Mouse (Mus musculus): Measurements from ENCODE around the gene Zfp691.
A peak's percentile ranks its signal among the peaks of the same experiment; 100 is the strongest.

The Zfp691 gene

GRCm38 (mm10) chr4:119124771-119125273, 49.2 kb downstream of the Zfp691 start:
- no peak for DNase-seq (ENCODE audit: low read depth, low spot score)

DNA sequence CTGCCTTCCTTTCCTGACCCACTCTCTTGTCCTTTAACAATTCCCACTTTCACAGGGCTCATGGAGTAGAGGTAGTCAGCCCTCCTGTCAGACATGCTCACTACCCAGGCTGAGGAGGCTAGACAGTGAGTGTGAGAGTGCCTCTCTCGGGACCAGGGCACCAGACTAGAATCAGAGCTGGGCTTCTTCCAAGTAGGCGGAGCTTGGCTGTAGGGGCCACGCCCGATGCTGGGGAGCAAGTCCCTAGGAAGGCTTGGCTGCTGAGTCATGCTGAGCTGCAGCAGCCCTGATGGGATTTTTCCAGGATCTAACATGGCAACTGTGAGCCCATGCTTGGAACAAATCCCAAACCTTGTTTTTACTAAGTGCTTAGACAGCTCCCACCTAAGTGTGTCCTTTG, 52.7 kb downstream of the Zfp691 start:
- peak; percentile 91 for DNase-seq (ENCODE audit: low read depth, low spot score)

- DNase-seq (ENCODE audit: low read depth, low spot score), result no peak
Measured at GRCm38 (mm10) chr4:119120095-119120494, 53.9 kb downstream of the Zfp691 start.

All from ZHBTc4 (cell line).